Mouse (Mus musculus): ENCODE measurements around the gene Ano4. TPM values are rescaled to one million over a fixed set of nuclear protein-coding genes. Genes with fewer than 3 reads are reported as not detected.

Gene Ano4
- polyA plus RNA-seq, 1 experiment from 2014 or later: 8.9 TPM

Other genes starting within 250 kb of the Ano4 start
- 3.6 and 6.0 TPM in 2 replicates for gene Gas2l3, start 99.2 kb upstream of the Ano4 start, polyA plus RNA-seq (2014; fragmentation: Nextera tagmentation; extraction: Ambion mirVana)
- not detected in 2 replicates for gene Nr1h4, start 188.8 kb upstream of the Ano4 start, polyA plus RNA-seq (2014; fragmentation: Nextera tagmentation; extraction: Ambion mirVana)